Mouse (Mus musculus): ENCODE measurements around the gene Sipa1l2.

DNA sequence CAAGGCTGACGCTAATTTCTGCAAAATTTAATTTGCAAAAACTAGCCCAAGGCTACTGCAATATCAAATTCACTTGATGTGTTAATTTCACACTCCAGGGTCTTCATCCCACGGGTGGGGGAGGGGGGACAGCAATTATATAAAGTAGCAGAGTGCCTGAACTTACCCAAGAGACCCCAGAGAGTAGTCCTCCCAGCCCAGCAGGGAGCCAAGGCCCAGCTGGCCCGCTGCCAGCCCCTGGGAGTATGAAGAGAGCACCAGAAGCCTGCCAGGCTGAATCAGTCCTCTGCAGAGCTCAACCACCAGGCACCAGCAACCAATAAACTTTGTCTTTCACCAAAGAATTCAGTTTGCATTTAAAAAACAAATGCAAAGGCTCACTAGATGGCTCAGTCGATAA is 59.8 kb downstream of the Sipa1l2 start:
- no peak for TF ChIP-seq CTCF (IDR thresholded peaks at IDR 0.05; ENCODE audit: control insufficient read depth, insufficient read depth, insufficient replicate concordance, low read depth, low read length)
- no peak for TF ChIP-seq POLR2A (IDR thresholded peaks at IDR 0.05; ENCODE audit: control insufficient read depth, low read depth, low read length)
